Mouse (Mus musculus): Measurements from ENCODE around the gene Ass1. TPM values are rescaled to one million over a fixed set of nuclear protein-coding genes. Genes with fewer than 3 reads are reported as not detected.

Gene Ass1
- polyA plus RNA-seq, 1 experiment, result 43.7 TPM

DNA sequence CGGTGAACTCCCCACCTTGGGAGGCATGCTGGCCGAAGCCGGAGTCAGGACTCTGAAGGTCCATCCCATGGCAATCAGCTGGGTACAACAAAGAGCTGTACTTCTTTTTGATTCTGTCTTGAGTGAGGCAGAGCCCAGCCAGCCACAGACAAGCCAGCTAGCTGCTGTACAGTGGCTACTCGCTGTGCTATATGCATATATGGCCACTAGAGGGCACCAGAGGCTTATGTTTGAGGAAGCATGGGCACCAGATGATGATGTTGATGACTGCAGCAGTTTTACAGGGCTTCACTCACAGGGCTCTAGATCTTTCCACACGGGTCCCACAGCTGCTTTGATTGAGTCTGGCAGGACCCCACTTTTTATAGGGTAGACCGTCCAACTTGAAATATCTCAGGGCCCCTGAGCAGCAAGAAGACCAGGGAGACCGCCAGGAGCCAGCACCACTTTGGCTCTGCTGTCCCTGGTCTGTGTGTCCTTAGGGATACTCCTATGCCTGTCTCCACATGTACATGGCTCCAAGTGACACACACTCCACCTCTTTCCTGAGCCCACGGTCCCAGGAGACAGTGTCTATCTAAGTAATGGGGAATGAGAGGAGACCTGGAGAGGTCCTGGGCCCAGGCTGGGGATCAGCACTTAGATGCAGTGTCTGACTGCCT, 13.0 kb downstream of the Ass1 start:
- Histone ChIP-seq H3K4me1 (ENCODE audit: control insufficient read depth, insufficient read depth, low read length) (no peaks in the 10 kb centered on the region), H3K4me3 (replicated peaks; ENCODE audit: control insufficient read depth, low read depth, low read length) (no peak overlapping the region), H3K27ac (ENCODE audit: control insufficient read depth, insufficient read depth, low read depth, low read length, poor library complexity) (no peak overlapping the region)
- no peak for TF ChIP-seq POLR2A (IDR thresholded peaks at IDR 0.05; ENCODE audit: borderline replicate concordance, control insufficient read depth, low read depth, low read length)
- peak; percentile 75 for TF ChIP-seq CTCF (IDR thresholded peaks at IDR 0.05; ENCODE audit: control insufficient read depth, insufficient read depth, low read length)
- 44% methylated on average over 8 of the region's 8 CpGs for WGBS

GRCm38 (mm10) chr2:31484187-31484586, 14.2 kb downstream of the Ass1 start:
- Histone ChIP-seq H3K4me1 (ENCODE audit: control insufficient read depth, insufficient read depth, low read length) (no peaks in the 10 kb centered on the region), H3K4me3 (replicated peaks; ENCODE audit: control insufficient read depth, low read depth, low read length) (no peak overlapping the region), H3K27ac (ENCODE audit: control insufficient read depth, insufficient read depth, low read depth, low read length, poor library complexity) (no peak overlapping the region)
- 81% methylated on average over 5 of the region's 5 CpGs for WGBS
- peak; percentile 80 for TF ChIP-seq CTCF (IDR thresholded peaks at IDR 0.05; ENCODE audit: control insufficient read depth, insufficient read depth, low read length)
- no peak for TF ChIP-seq POLR2A (IDR thresholded peaks at IDR 0.05; ENCODE audit: borderline replicate concordance, control insufficient read depth, low read depth, low read length)

GRCm38 (mm10) chr2:31489166-31489565, 19.2 kb downstream of the Ass1 start:
- Histone ChIP-seq H3K4me3 (replicated peaks; ENCODE audit: control insufficient read depth, low read depth, low read length) (no peak overlapping the region), H3K4me1 (ENCODE audit: control insufficient read depth, insufficient read depth, low read length) (no peaks in the 10 kb centered on the region), H3K27ac (ENCODE audit: control insufficient read depth, insufficient read depth, low read depth, low read length, poor library complexity) (no peak overlapping the region)
- TF ChIP-seq CTCF (IDR thresholded peaks at IDR 0.05; ENCODE audit: control insufficient read depth, insufficient read depth, low read length) (no peak), POLR2A (IDR thresholded peaks at IDR 0.05; ENCODE audit: borderline replicate concordance, control insufficient read depth, low read depth, low read length) (no peak)
- WGBS, result 74% methylated on average over 12 of the region's 12 CpGs

- Histone ChIP-seq H3K27ac (ENCODE audit: control insufficient read depth, insufficient read depth, low read depth, low read length, poor library complexity) (no peak overlapping the region), H3K4me1 (ENCODE audit: control insufficient read depth, insufficient read depth, low read length) (no peaks in the 10 kb centered on the region), H3K4me3 (replicated peaks; ENCODE audit: control insufficient read depth, low read depth, low read length) (no peak overlapping the region)
- WGBS, result 70% methylated on average over 2 of the region's 2 CpGs
- no peak for TF ChIP-seq CTCF (IDR thresholded peaks at IDR 0.05; ENCODE audit: control insufficient read depth, insufficient read depth, low read length)
- TF ChIP-seq POLR2A (IDR thresholded peaks at IDR 0.05; ENCODE audit: borderline replicate concordance, control insufficient read depth, low read depth, low read length), result no peak
Observed at GRCm38 (mm10) chr2:31490556-31490955, 20.5 kb downstream of the Ass1 start.

DNA sequence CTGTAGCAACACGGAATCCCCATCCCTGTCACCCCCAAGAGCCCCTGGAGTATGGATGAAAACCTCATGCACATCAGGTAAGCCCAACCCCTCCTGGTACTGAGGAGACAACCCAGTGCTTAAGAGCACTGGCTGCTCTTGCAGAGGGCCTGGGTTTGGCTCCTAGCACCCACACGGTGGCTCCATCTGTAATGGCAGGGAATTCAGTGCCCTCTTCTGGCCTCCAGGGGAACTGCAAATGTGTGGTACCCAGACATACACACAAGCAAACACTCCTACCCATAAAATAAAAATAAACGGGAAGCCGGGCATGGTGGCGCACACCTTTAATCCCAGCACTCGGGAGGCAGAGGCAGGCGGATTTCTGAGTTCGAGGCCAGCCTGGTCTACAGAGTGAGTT, 22.3 kb downstream of the Ass1 start:
- TF ChIP-seq POLR2A (IDR thresholded peaks at IDR 0.05; ENCODE audit: borderline replicate concordance, control insufficient read depth, low read depth, low read length), result no peak
- TF ChIP-seq CTCF (IDR thresholded peaks at IDR 0.05; ENCODE audit: control insufficient read depth, insufficient read depth, low read length), result no peak
- H3K4me3 ChIP-seq (replicated peaks; ENCODE audit: control insufficient read depth, low read depth, low read length), result no peak overlapping the region
- H3K27ac ChIP-seq (ENCODE audit: control insufficient read depth, insufficient read depth, low read depth, low read length, poor library complexity), result no peak overlapping the region
- 82% methylated on average over 8 of the region's 8 CpGs for WGBS
- no peaks in the 10 kb centered on the region; the same call in 1 of the 2 replicates for H3K4me1 ChIP-seq (ENCODE audit: control insufficient read depth, insufficient read depth, low read length)

GRCm38 (mm10) chr2:31493243-31493642, 23.2 kb downstream of the Ass1 start:
- Histone ChIP-seq H3K27ac (ENCODE audit: control insufficient read depth, insufficient read depth, low read depth, low read length, poor library complexity) (no peak overlapping the region), H3K4me3 (replicated peaks; ENCODE audit: control insufficient read depth, low read depth, low read length) (no peak overlapping the region), H3K4me1 (ENCODE audit: control insufficient read depth, insufficient read depth, low read length) (no peaks in the 10 kb centered on the region; the same call in 1 of the 2 replicates)
- WGBS, result 88% methylated on average over 11 of the region's 11 CpGs
- TF ChIP-seq CTCF (IDR thresholded peaks at IDR 0.05; ENCODE audit: control insufficient read depth, insufficient read depth, low read length) (no peak), POLR2A (IDR thresholded peaks at IDR 0.05; ENCODE audit: borderline replicate concordance, control insufficient read depth, low read depth, low read length) (no peak)

DNA sequence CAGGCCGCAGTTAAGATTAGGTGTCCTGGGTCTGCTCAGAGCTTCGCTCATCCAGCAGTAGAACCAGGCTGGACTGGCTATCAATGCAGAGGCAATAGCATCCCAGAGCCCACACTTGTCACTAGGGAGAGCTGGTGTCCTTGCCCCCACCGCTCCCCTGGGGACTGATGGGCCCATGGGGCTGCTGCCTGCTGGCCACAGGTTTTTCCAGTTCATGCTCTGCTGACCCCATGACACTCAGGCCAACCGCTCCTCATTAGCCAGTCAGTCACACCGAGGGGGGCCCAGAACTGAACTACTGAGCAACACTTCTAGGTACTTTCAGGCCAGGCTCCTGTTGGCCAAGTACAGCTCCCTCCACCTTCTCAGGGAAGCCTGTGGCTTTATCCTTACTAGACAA, 24.3 kb downstream of the Ass1 start:
- H3K27ac ChIP-seq (ENCODE audit: control insufficient read depth, insufficient read depth, low read depth, low read length, poor library complexity), result no peak overlapping the region
- WGBS, result 79% methylated on average over 5 of the region's 5 CpGs
- no peak for TF ChIP-seq POLR2A (IDR thresholded peaks at IDR 0.05; ENCODE audit: borderline replicate concordance, control insufficient read depth, low read depth, low read length)
- TF ChIP-seq CTCF (IDR thresholded peaks at IDR 0.05; ENCODE audit: control insufficient read depth, insufficient read depth, low read length), result no peak
- no peaks in the 10 kb centered on the region; the same call in 1 of the 2 replicates for H3K4me1 ChIP-seq (ENCODE audit: control insufficient read depth, insufficient read depth, low read length)
- H3K4me3 ChIP-seq (replicated peaks; ENCODE audit: control insufficient read depth, low read depth, low read length), result no peak overlapping the region

DNA sequence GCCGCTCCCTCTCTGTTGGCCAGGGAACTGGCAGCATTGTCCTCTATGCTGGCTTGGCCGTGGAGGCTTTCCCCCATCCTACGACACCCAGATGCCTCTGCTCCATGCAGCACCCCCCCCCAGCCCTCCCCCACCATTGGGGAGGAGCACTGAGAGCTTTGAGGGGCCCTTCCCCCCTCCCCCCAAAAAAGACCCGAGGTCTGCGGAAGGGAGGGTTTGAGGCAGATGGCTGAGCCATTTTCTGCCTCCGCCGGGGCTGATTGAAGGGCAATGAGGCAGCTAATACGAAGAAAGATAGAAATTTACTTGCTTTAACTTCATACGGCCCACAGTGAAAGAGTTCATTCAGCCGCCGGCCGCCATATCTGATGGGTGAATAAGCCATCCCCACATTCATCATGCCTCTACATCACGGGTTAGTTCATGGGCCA, 25.1 kb downstream of the Ass1 start:
- Histone ChIP-seq H3K4me1 (ENCODE audit: control insufficient read depth, insufficient read depth, low read length) (no peaks in the 10 kb centered on the region; the same call in 1 of the 2 replicates), H3K27ac (ENCODE audit: control insufficient read depth, insufficient read depth, low read depth, low read length, poor library complexity) (no peak overlapping the region), H3K4me3 (replicated peaks; ENCODE audit: control insufficient read depth, low read depth, low read length) (no peak overlapping the region)
- no peak for TF ChIP-seq POLR2A (IDR thresholded peaks at IDR 0.05; ENCODE audit: borderline replicate concordance, control insufficient read depth, low read depth, low read length)
- no peak for TF ChIP-seq CTCF (IDR thresholded peaks at IDR 0.05; ENCODE audit: control insufficient read depth, insufficient read depth, low read length)
- 84% methylated on average over 13 of the region's 13 CpGs for WGBS

All from bone marrow, adult 2 months (tissue).